Mouse (Mus musculus) CH12.LX (cell line): ENCODE measurements around the gene H2al1c.

Experiments
- CTCF ChIP-seq, 2 experiments: IDR thresholded peaks in 1 of 2; conservative IDR thresholded peaks in 1 of 2; 2 replicates each; pipeline ENCODE4 v1.5.1; 2011 to 2012; ENCODE audit warnings: low read depth in 2 of 2, low read length in 2 of 2, improper control_type of control experiment in 1 of 2, inconsistent platforms in 1 of 2, mild to moderate bottlenecking in 1 of 2, moderate library complexity in 1 of 2
- EP300 ChIP-seq: IDR thresholded peaks from 2 replicates; pipeline ENCODE4 v1.6.1; 2011; ENCODE audit warnings: low read length, improper control_type of control experiment
- ETS1 ChIP-seq: conservative IDR thresholded peaks from 2 replicates; pipeline ENCODE4 v1.6.1; 2012; ENCODE audit warnings: low read depth, mild to moderate bottlenecking, inconsistent platforms, low read length, improper control_type of control experiment, moderate library complexity
- POLR2A ChIP-seq: IDR thresholded peaks from 2 replicates; pipeline ENCODE4 v1.6.1; 2011; ENCODE audit warnings: low read depth, mild to moderate bottlenecking, improper control_type of control experiment, low read length
- USF1 ChIP-seq: IDR thresholded peaks from 2 replicates; pipeline ENCODE4 v1.6.1; 2014; ENCODE audit warnings: low read depth, mild to moderate bottlenecking, inconsistent platforms, low read length, improper control_type of control experiment

GRCm38 (mm10) chrX:11346756-11347155 lies 41.3 kb downstream of the H2al1c start:
- no peak for TF ChIP-seq USF1
- no peak for TF ChIP-seq EP300
- TF ChIP-seq CTCF (conservative IDR thresholded peaks at IDR 0.05 in 1 of 2, IDR thresholded peaks at IDR 0.05 in 1 of 2; ENCODE audit: low read depth in 2 of 2, low read length in 2 of 2): no peak
- no peak for TF ChIP-seq POLR2A
- no peak for TF ChIP-seq ETS1
